Mouse (Mus musculus): Measurements from ENCODE around the gene Lrrfip2.

- no peak for TF ChIP-seq CTCF (IDR thresholded peaks at IDR 0.05; ENCODE audit: low read depth, low read length)
- TF ChIP-seq POLR2A (IDR thresholded peaks at IDR 0.05; ENCODE audit: extremely low read depth, insufficient read depth, low read length) = no peak
These were observed 79.7 kb downstream of the Lrrfip2 start for GRCm38 (mm10) chr9:111197116-111197515.

All from liver, adult 2 months (tissue).